Mouse (Mus musculus) MEL (cell line): ENCODE measurements at regions not wholly inside any gene's neighbourhood (a gene's known extent, or its start where the extent isn't known, plus 50 kb on each side); places are given as distances from the start of the nearest gene placed in this dataset.

Experiments used
- CHD1 ChIP-seq: IDR thresholded peaks from 2 replicates; pipeline ENCODE4 v1.6.1; 2012; ENCODE audit warnings: low read depth, mild to moderate bottlenecking, inconsistent platforms, low read length, improper control_type of control experiment
- CTCF ChIP-seq, 3 experiments: IDR thresholded peaks in 2 of 3; conservative IDR thresholded peaks in 1 of 3; 2 replicates each; pipeline ENCODE4 v1.5.1; 2011 to 2012; ENCODE audit warnings: low read length in 3 of 3, low read depth in 2 of 3, mild to moderate bottlenecking in 2 of 3, improper control_type of control experiment in 1 of 3, inconsistent platforms in 1 of 3, mixed read lengths in 1 of 3, moderate library complexity in 1 of 3; ENCODE audit not compliant: control insufficient read depth in 1 of 3, insufficient read depth in 1 of 3, poor library complexity in 1 of 3, severe bottlenecking in 1 of 3
- ETS1 ChIP-seq: IDR thresholded peaks from 2 replicates; pipeline ENCODE4 v1.6.1; 2012; ENCODE audit warnings: low read depth, mild to moderate bottlenecking, inconsistent platforms, low read length, improper control_type of control experiment, moderate library complexity
- GATA1 ChIP-seq: IDR thresholded peaks from 2 replicates; pipeline ENCODE4 v1.6.1; 2011; ENCODE audit warnings: low read depth, low read length, improper control_type of control experiment
- POLR2A ChIP-seq, 2 experiments: IDR thresholded peaks; 2 replicates each; pipeline ENCODE4 v1.6.1; 2011 to 2012; ENCODE audit warnings: low read length in 2 of 2, mild to moderate bottlenecking in 2 of 2, control low read depth in 1 of 2, improper control_type of control experiment in 1 of 2, low read depth in 1 of 2, moderate library complexity in 1 of 2; ENCODE audit not compliant: control insufficient read depth in 1 of 2, insufficient read depth in 1 of 2, poor library complexity in 1 of 2
- USF1 ChIP-seq: IDR thresholded peaks from 2 replicates; pipeline ENCODE4 v1.6.1; 2014; ENCODE audit warnings: low read depth, mild to moderate bottlenecking, inconsistent platforms, low read length, improper control_type of control experiment, moderate library complexity

- TF ChIP-seq ETS1 (no peak), CTCF (IDR thresholded peaks at IDR 0.05 in 2 of 3, conservative IDR thresholded peaks at IDR 0.05 in 1 of 3; ENCODE audit: control insufficient read depth in 1 of 3, insufficient read depth in 1 of 3, low read depth in 2 of 3, low read length in 3 of 3, poor library complexity in 1 of 3, severe bottlenecking in 1 of 3) (no peak), POLR2A (IDR thresholded peaks at IDR 0.05; ENCODE audit: control insufficient read depth in 1 of 2, insufficient read depth in 1 of 2, low read depth in 1 of 2, low read length in 2 of 2, poor library complexity in 1 of 2) (no peak), USF1 (no peak), GATA1 (no peak), CHD1 (no peak)
These were observed 279.6 kb downstream of the Gm11146 start for GRCm38 (mm10) chr16:77322338-77322737.
